Mouse (Mus musculus): ENCODE measurements around the gene Sord. TPM values are rescaled to one million over a fixed set of nuclear protein-coding genes. Genes with fewer than 3 reads are reported as not detected.

The Sord gene
- total RNA-seq, 1 experiment from 2014 or later = 113 TPM

GRCm38 (mm10) chr2:122297271-122298095 lies 62.9 kb downstream of the Sord start:
- ATAC-seq (replicated peaks in 1 of 2; ENCODE audit: insufficient read depth in 1 of 2, low FRiP score in 2 of 2, low TSS enrichment in 1 of 2, low read depth in 1 of 2, poor library complexity in 2 of 2, severe bottlenecking in 2 of 2) = no peak

- ATAC-seq (replicated peaks in 1 of 2; ENCODE audit: insufficient read depth in 1 of 2, low FRiP score in 2 of 2, low TSS enrichment in 1 of 2, low read depth in 1 of 2, poor library complexity in 2 of 2, severe bottlenecking in 2 of 2) = no peak
Measured at GRCm38 (mm10) chr2:122298096-122298499, 63.5 kb downstream of the Sord start, which contains the start of gene Duox2. TSS of gene Duox2 (minus strand) at chr2:122298449.

- ATAC-seq (replicated peaks in 1 of 2; ENCODE audit: insufficient read depth in 1 of 2, low FRiP score in 2 of 2, low TSS enrichment in 1 of 2, low read depth in 1 of 2, poor library complexity in 2 of 2, severe bottlenecking in 2 of 2) = peak; percentile 1 to 2; a peak in 1 of 4 replicates
Measured at GRCm38 (mm10) chr2:122298596-122299490, 64.3 kb downstream of the Sord start, which contains the start of gene Duoxa2. TSS of gene Duoxa2 (plus strand) at chr2:122298900.

- no peak for ATAC-seq (replicated peaks in 1 of 2; ENCODE audit: insufficient read depth in 1 of 2, low FRiP score in 2 of 2, low TSS enrichment in 1 of 2, low read depth in 1 of 2, poor library complexity in 2 of 2, severe bottlenecking in 2 of 2)
Measured at GRCm38 (mm10) chr2:122299911-122300655, 65.5 kb downstream of the Sord start.

- ATAC-seq (replicated peaks in 1 of 2; ENCODE audit: insufficient read depth in 1 of 2, low FRiP score in 2 of 2, low TSS enrichment in 1 of 2, low read depth in 1 of 2, poor library complexity in 2 of 2, severe bottlenecking in 2 of 2) = no peak
Measured at GRCm38 (mm10) chr2:122300656-122301020, 66.1 kb downstream of the Sord start.

GRCm38 (mm10) chr2:122301081-122301920 lies 66.8 kb downstream of the Sord start:
- ATAC-seq (replicated peaks in 1 of 2; ENCODE audit: insufficient read depth in 1 of 2, low FRiP score in 2 of 2, low TSS enrichment in 1 of 2, low read depth in 1 of 2, poor library complexity in 2 of 2, severe bottlenecking in 2 of 2) = peak in 1 of 2 experiments; percentile 5; a peak in 1 of 4 replicates

GRCm38 (mm10) chr2:122301921-122302573 lies 67.5 kb downstream of the Sord start:
- no peak for ATAC-seq (replicated peaks in 1 of 2; ENCODE audit: insufficient read depth in 1 of 2, low FRiP score in 2 of 2, low TSS enrichment in 1 of 2, low read depth in 1 of 2, poor library complexity in 2 of 2, severe bottlenecking in 2 of 2)

GRCm38 (mm10) chr2:122302574-122303241 lies 68.2 kb downstream of the Sord start:
- ATAC-seq (replicated peaks in 1 of 2; ENCODE audit: insufficient read depth in 1 of 2, low FRiP score in 2 of 2, low TSS enrichment in 1 of 2, low read depth in 1 of 2, poor library complexity in 2 of 2, severe bottlenecking in 2 of 2) = peak; percentile 54 to 63; a peak in 3 of 4 replicates

- no peak for ATAC-seq (replicated peaks in 1 of 2; ENCODE audit: insufficient read depth in 1 of 2, low FRiP score in 2 of 2, low TSS enrichment in 1 of 2, low read depth in 1 of 2, poor library complexity in 2 of 2, severe bottlenecking in 2 of 2)
Measured at GRCm38 (mm10) chr2:122304544-122304943, 70.0 kb downstream of the Sord start.

- no peak for ATAC-seq (replicated peaks in 1 of 2; ENCODE audit: insufficient read depth in 1 of 2, low FRiP score in 2 of 2, low TSS enrichment in 1 of 2, low read depth in 1 of 2, poor library complexity in 2 of 2, severe bottlenecking in 2 of 2)
Measured at GRCm38 (mm10) chr2:122305097-122305892, 70.7 kb downstream of the Sord start.

- peak; percentile 59 to 65 for ATAC-seq (replicated peaks in 1 of 2; ENCODE audit: insufficient read depth in 1 of 2, low FRiP score in 2 of 2, low TSS enrichment in 1 of 2, low read depth in 1 of 2, poor library complexity in 2 of 2, severe bottlenecking in 2 of 2)
Measured at GRCm38 (mm10) chr2:122306184-122306583, 71.6 kb downstream of the Sord start.

- ATAC-seq (replicated peaks in 1 of 2; ENCODE audit: insufficient read depth in 1 of 2, low FRiP score in 2 of 2, low TSS enrichment in 1 of 2, low read depth in 1 of 2, poor library complexity in 2 of 2, severe bottlenecking in 2 of 2) = no peak
Measured at GRCm38 (mm10) chr2:122309647-122310046, 75.1 kb downstream of the Sord start.

GRCm38 (mm10) chr2:122311561-122311960 lies 77.0 kb downstream of the Sord start:
- ATAC-seq (replicated peaks in 1 of 2; ENCODE audit: insufficient read depth in 1 of 2, low FRiP score in 2 of 2, low TSS enrichment in 1 of 2, low read depth in 1 of 2, poor library complexity in 2 of 2, severe bottlenecking in 2 of 2) = no peak

- ATAC-seq (replicated peaks in 1 of 2; ENCODE audit: insufficient read depth in 1 of 2, low FRiP score in 2 of 2, low TSS enrichment in 1 of 2, low read depth in 1 of 2, poor library complexity in 2 of 2, severe bottlenecking in 2 of 2) = peak; percentile 66 to 70; a peak in 3 of 4 replicates
Measured at GRCm38 (mm10) chr2:122312722-122313417, 78.3 kb downstream of the Sord start.
